Mouse (Mus musculus): Measurements from ENCODE around the gene Selenbp1.
A peak's percentile ranks its signal among the peaks of the same experiment; 100 is the strongest.
"Not testable (repeated sequence)": the region's sequence is repeated elsewhere in the genome, so short reads cannot be mapped to it uniquely, and the experiment has no call there.

The Selenbp1 gene

GRCm38 (mm10) chr3:94932809-94933564, at the start of gene Selenbp1:
TSS of gene Selenbp1 (plus strand) at chr3:94933056.
- DNase-seq (ENCODE audit: low spot score): peak; percentile 91

GRCm38 (mm10) chr3:94886316-94887224, 46.3 kb upstream of the Selenbp1 start, which contains the start of gene Psmb4:
TSS of gene Psmb4 (minus strand) at chr3:94886961.
- DNase-seq (ENCODE audit: low spot score): peak; percentile 86

- DNase-seq (ENCODE audit: low spot score): peak; percentile 16
These were observed 44.3 kb upstream of the Selenbp1 start for GRCm38 (mm10) chr3:94888595-94888994.

- no peak for DNase-seq (ENCODE audit: low spot score)
These were observed 38.8 kb upstream of the Selenbp1 start for GRCm38 (mm10) chr3:94894076-94894475.

- peak; percentile 46 for DNase-seq (ENCODE audit: low spot score)
These were observed 30.1 kb upstream of the Selenbp1 start for GRCm38 (mm10) chr3:94902747-94903146.

- DNase-seq (ENCODE audit: low spot score): not testable (repeated sequence)
These were observed 28.1 kb upstream of the Selenbp1 start for GRCm38 (mm10) chr3:94904759-94905158.

GRCm38 (mm10) chr3:94906482-94906881, 26.4 kb upstream of the Selenbp1 start:
- no peak for DNase-seq (ENCODE audit: low spot score)

- DNase-seq (ENCODE audit: low spot score): no peak
These were observed 21.7 kb upstream of the Selenbp1 start for GRCm38 (mm10) chr3:94911050-94911693.

GRCm38 (mm10) chr3:94913801-94914200, 19.1 kb upstream of the Selenbp1 start:
- DNase-seq (ENCODE audit: low spot score): peak; percentile 60

GRCm38 (mm10) chr3:94915903-94916741, 16.7 kb upstream of the Selenbp1 start:
- DNase-seq (ENCODE audit: low spot score): no peak

- peak; percentile 77 for DNase-seq (ENCODE audit: low spot score)
These were observed 15.0 kb upstream of the Selenbp1 start for GRCm38 (mm10) chr3:94917816-94918361.

GRCm38 (mm10) chr3:94918845-94919244, 14.0 kb upstream of the Selenbp1 start:
- DNase-seq (ENCODE audit: low spot score): no peak

- no peak for DNase-seq (ENCODE audit: low spot score)
These were observed 11.8 kb upstream of the Selenbp1 start for GRCm38 (mm10) chr3:94921104-94921503.

- no peak for DNase-seq (ENCODE audit: low spot score)
These were observed 10.5 kb upstream of the Selenbp1 start for GRCm38 (mm10) chr3:94922333-94922732.

GRCm38 (mm10) chr3:94924688-94925087, 8.2 kb upstream of the Selenbp1 start:
- no peak for DNase-seq (ENCODE audit: low spot score)

- not testable (repeated sequence) for DNase-seq (ENCODE audit: low spot score)
These were observed 6.5 kb upstream of the Selenbp1 start for GRCm38 (mm10) chr3:94926301-94926736.

GRCm38 (mm10) chr3:94928979-94929378, 3.9 kb upstream of the Selenbp1 start:
- DNase-seq (ENCODE audit: low spot score): not testable (repeated sequence)

- DNase-seq (ENCODE audit: low spot score): peak; percentile 78
These were observed 2.2 kb upstream of the Selenbp1 start for GRCm38 (mm10) chr3:94930386-94931266.

- DNase-seq (ENCODE audit: low spot score): not testable (repeated sequence)
These were observed 1.3 kb upstream of the Selenbp1 start for GRCm38 (mm10) chr3:94931427-94932082.

All from yolk sac, embryonic 10.5 days (tissue).